Mouse (Mus musculus) stomach, postnatal 0 days (tissue): ENCODE data around the gene Uggt2. TPM values are rescaled to one million over a fixed set of nuclear protein-coding genes. Genes with fewer than 3 reads are reported as not detected.

Experiments
- ATAC-seq: fragments of 200-750 bp; cut with Nextera tagmentation; 2 replicates; pipeline ENCODE4 v1.8.0; 2017; ENCODE audit not compliant: low FRiP score, low TSS enrichment
- DNase-seq: peaks from one replicate; pipeline ENCODE4 v3.0.0-alpha.2; 2016; ENCODE audit warnings: low spot score
- H3K27ac ChIP-seq: fragments of 300-500 bp; sonication (generic); replicated peaks from 2 replicates; pipeline ENCODE4 v1.5.1; 2014; ENCODE audit warnings: mild to moderate bottlenecking, control low read depth
- H3K27me3 ChIP-seq: fragments of 300-500 bp; sonication (generic); 2 replicates; pipeline ENCODE4 v1.6.1; 2014; ENCODE audit warnings: low read length; ENCODE audit not compliant: control insufficient read depth, insufficient read depth
- H3K36me3 ChIP-seq: fragments of 300-500 bp; sonication (generic); 2 replicates; pipeline ENCODE4 v1.6.1; 2014; ENCODE audit warnings: low read length, mixed read lengths; ENCODE audit not compliant: control insufficient read depth, insufficient read depth
- H3K4me1 ChIP-seq: fragments of 300-500 bp; sonication (generic); replicated peaks from 2 replicates; pipeline ENCODE4 v1.6.1; 2014; ENCODE audit warnings: antibody characterized with exemption; ENCODE audit not compliant: control insufficient read depth, insufficient read depth
- H3K4me2 ChIP-seq: fragments of 300-500 bp; sonication (generic); replicated peaks from 2 replicates; pipeline ENCODE4 v1.6.1; 2014; ENCODE audit warnings: low read depth, mild to moderate bottlenecking, control low read depth, moderate library complexity
- H3K4me3 ChIP-seq: fragments of 300-500 bp; sonication (generic); 2 replicates; pipeline ENCODE4 v1.5.1; 2014; ENCODE audit warnings: low read depth, low read length, control low read depth
- H3K9ac ChIP-seq: fragments of 300-500 bp; sonication (generic); 2 replicates; pipeline ENCODE4 v1.6.1; 2014; ENCODE audit warnings: mild to moderate bottlenecking, low read length, control low read depth, mixed read lengths
- H3K9me3 ChIP-seq: fragments of 300-500 bp; sonication (generic); 2 replicates; pipeline ENCODE4 v1.6.1; 2016; ENCODE audit warnings: low read length; ENCODE audit not compliant: control insufficient read depth
- CTCF ChIP-seq: IDR thresholded peaks from 2 replicates; pipeline ENCODE4 v1.5.1; 2016; ENCODE audit warnings: antibody characterized with exemption, low read depth, mild to moderate bottlenecking, moderate library complexity
- EP300 ChIP-seq: optimal IDR thresholded peaks from 2 replicates; pipeline ENCODE3; 2016; ENCODE audit warnings: antibody characterized with exemption
- WGBS: fragments of 180-500 bp; shearing (Covaris S2); extraction: QIAGEN DNeasy Blood & Tissue Kit; methylation state at CpG from one replicate; pipeline ENCODE4 v1.1.7; 2014; 5-methylcytosine and 5-hydroxymethylcytosine counted together
- polyA plus RNA-seq: library from polyadenylated mRNA; unstranded; fragments of >200 nt; fragmentation: Nextera tagmentation; extraction: Ambion mirVana; gene quantifications from 2 replicates; pipeline ENCODE4 v1.2.1, GENCODE M21; 2015

The Uggt2 gene
- polyA plus RNA-seq, result 2.7 and 3.2 TPM in 2 replicates

GRCm38 (mm10) chr14:119098851-119099569 lies at the start of gene Uggt2:
Uggt2 (minus strand) TSS chr14:119099430.
- Histone ChIP-seq H3K9me3 (no peaks in the 10 kb centered on the region), H3K9ac (peak within 1 kb of the TSS; percentile 76), H3K4me1 (peaks cover 3% of the 10 kb centered on the region; the same call in 1 of the 2 replicates), H3K27me3 (no peaks in the 10 kb centered on the region), H3K4me3 (peak within 1 kb of the TSS; percentile 70), H3K4me2 (peak within 1 kb of the TSS; percentile 89), H3K27ac (peak within 1 kb of the TSS; percentile 53; the same call in 1 of the 2 replicates), H3K36me3 (no peaks in the 10 kb centered on the region)
- ATAC-seq, result peak; percentile 94
- TF ChIP-seq CTCF, result peak; percentile 79
- TF ChIP-seq EP300, result no peak
- DNase-seq, result peak; percentile 75
- 1% methylated on average over 59 of the region's 72 CpGs for WGBS

- TF ChIP-seq EP300 (no peak), CTCF (no peak)
- H3K27ac ChIP-seq, result no peak overlapping the region
- no peaks in the 10 kb centered on the region; the same call in 1 of the 2 replicates for H3K4me1 ChIP-seq
- DNase-seq (no peak), ATAC-seq (no peak)
- H3K4me3 ChIP-seq, result no peak overlapping the region
- no peak overlapping the region; the same call in 1 of the 2 replicates for H3K4me2 ChIP-seq
- 54% methylated on average over 9 of the region's 9 CpGs for WGBS
- no peaks in the 10 kb centered on the region for H3K9me3 ChIP-seq
- H3K9ac ChIP-seq, result no peak overlapping the region
- H3K36me3 ChIP-seq, result no peaks in the 10 kb centered on the region
- peaks cover 5% of the 10 kb centered on the region; the same call in 1 of the 2 replicates for H3K27me3 ChIP-seq
Measured at GRCm38 (mm10) chr14:119139381-119139950, 40.2 kb upstream of the Uggt2 start.

- H3K9me3 ChIP-seq, result no peaks in the 10 kb centered on the region
- no peak overlapping the region for H3K27ac ChIP-seq
- 0 out of 2 replicates have a peak overlapping the region, but pooled peaks have one; percentile 23 for H3K9ac ChIP-seq
- no peaks in the 10 kb centered on the region for H3K36me3 ChIP-seq
- 2% methylated on average over 20 of the region's 20 CpGs for WGBS
- no peaks in the 10 kb centered on the region; the same call in 1 of the 2 replicates for H3K4me1 ChIP-seq
- peak overlapping the region; percentile 62 for H3K4me3 ChIP-seq
- TF ChIP-seq EP300, result no peak
- TF ChIP-seq CTCF, result no peak
- H3K27me3 ChIP-seq, result peaks cover 5% of the 10 kb centered on the region; the same call in 1 of the 2 replicates
- ATAC-seq, result no peak
- DNase-seq, result peak; percentile 29
- peak overlapping the region; percentile 99 for H3K4me2 ChIP-seq
Measured at GRCm38 (mm10) chr14:119138786-119139100, 39.5 kb upstream of the Uggt2 start.

GRCm38 (mm10) chr14:119137906-119138785 lies 38.9 kb upstream of the Uggt2 start, which contains the start of gene Hs6st3:
Hs6st3 (plus strand) TSS chr14:119138341.
- H3K4me3 ChIP-seq, result peak within 1 kb of the TSS; percentile 62
- H3K27ac ChIP-seq, result no peak within 1 kb of the TSS
- peak within 1 kb of the TSS; percentile 99 for H3K4me2 ChIP-seq
- under 1% methylated on average over 78 of the region's 100 CpGs for WGBS
- H3K9ac ChIP-seq, result peak within 1 kb of the TSS; percentile 58
- H3K27me3 ChIP-seq, result peaks cover 5% of the 10 kb centered on the region; the same call in 1 of the 2 replicates
- ATAC-seq (peak; percentile 64), DNase-seq (peak; percentile 26)
- H3K4me1 ChIP-seq, result no peaks in the 10 kb centered on the region; the same call in 1 of the 2 replicates
- no peaks in the 10 kb centered on the region for H3K36me3 ChIP-seq
- H3K9me3 ChIP-seq, result no peaks in the 10 kb centered on the region
- TF ChIP-seq EP300 (no peak), CTCF (no peak)

GRCm38 (mm10) chr14:119137512-119137905 lies 38.3 kb upstream of the Uggt2 start:
- Histone ChIP-seq H3K9ac (peak overlapping the region; percentile 58), H3K4me3 (peak overlapping the region; percentile 62), H3K4me1 (no peaks in the 10 kb centered on the region; the same call in 1 of the 2 replicates), H3K36me3 (no peaks in the 10 kb centered on the region), H3K4me2 (peak overlapping the region; percentile 99), H3K27ac (no peak overlapping the region), H3K27me3 (peaks cover 5% of the 10 kb centered on the region; the same call in 1 of the 2 replicates), H3K9me3 (no peaks in the 10 kb centered on the region)
- peak; percentile 84 for ATAC-seq
- no peak for TF ChIP-seq EP300
- peak; percentile 48; the same call in 1 of the 2 replicates for TF ChIP-seq CTCF
- WGBS, result under 1% methylated on average over 38 of the region's 38 CpGs
- DNase-seq, result peak; percentile 69
